Mouse (Mus musculus): ENCODE data around the gene Ppp1r1b.

DNA sequence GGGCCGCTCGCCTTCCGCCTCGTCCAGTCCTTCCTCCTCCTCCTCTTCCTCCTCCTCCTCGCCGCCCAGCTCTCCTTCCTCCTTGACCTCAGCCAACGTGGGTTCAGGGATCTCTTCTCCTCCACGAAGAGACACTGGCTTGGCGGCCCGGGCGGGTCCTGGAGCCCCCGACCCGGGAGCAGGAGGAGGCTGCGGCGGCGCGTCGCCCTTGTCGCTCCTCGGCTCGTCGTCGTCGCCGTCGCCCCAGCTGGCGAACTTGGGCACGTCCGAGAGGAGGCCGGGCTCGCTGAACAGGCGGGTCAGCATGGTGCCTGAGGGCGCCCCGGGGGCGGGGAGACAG, 20.2 kb upstream of the Ppp1r1b start:
- TF ChIP-seq MYOG (IDR thresholded peaks at IDR 0.05; ENCODE audit: control insufficient read depth in 1 of 3, insufficient read depth in 1 of 3, insufficient read length in 2 of 3, low read depth in 2 of 3): no peak
- no peak for TF ChIP-seq POLR2AphosphoS2 (IDR thresholded peaks at IDR 0.05; ENCODE audit: insufficient read length, low read depth)
- no peak for TF ChIP-seq USF1 (IDR thresholded peaks at IDR 0.05; ENCODE audit: low read depth)
- TF ChIP-seq TCF12 (IDR thresholded peaks at IDR 0.05; ENCODE audit: insufficient read depth, poor library complexity, severe bottlenecking): no peak

Data from myocyte (in vitro differentiated cells).